Mouse (Mus musculus) cerebellum, adult 2 months (tissue): Measurements from ENCODE around the gene Magi3.

Experiments
- CTCF ChIP-seq: fragments of 200-500 bp; IDR thresholded peaks from 2 replicates; pipeline ENCODE4 v1.5.1; 2011; ENCODE audit warnings: low read depth, mild to moderate bottlenecking, control low read depth, low read length, moderate library complexity, borderline replicate concordance; ENCODE audit not compliant: insufficient read depth
- POLR2A ChIP-seq: fragments of 200-500 bp; IDR thresholded peaks from 2 replicates; pipeline ENCODE4 v1.6.1; 2011; ENCODE audit warnings: low read length, control low read depth, borderline replicate concordance; ENCODE audit not compliant: insufficient read depth

- no peak for TF ChIP-seq POLR2A
- TF ChIP-seq CTCF: no peak
Observed at GRCm38 (mm10) chr3:104243972-104244371, 23.8 kb upstream of the Magi3 start.
